Mouse (Mus musculus): Measurements from ENCODE around the gene Gm8947. TPM values are rescaled to one million over a fixed set of nuclear protein-coding genes. Genes with fewer than 3 reads are reported as not detected.

The Gm8947 gene
- total and polyA plus RNA-seq, 2 experiments from 2014 or later = 0.10 TPM; not detected in 1

DNA sequence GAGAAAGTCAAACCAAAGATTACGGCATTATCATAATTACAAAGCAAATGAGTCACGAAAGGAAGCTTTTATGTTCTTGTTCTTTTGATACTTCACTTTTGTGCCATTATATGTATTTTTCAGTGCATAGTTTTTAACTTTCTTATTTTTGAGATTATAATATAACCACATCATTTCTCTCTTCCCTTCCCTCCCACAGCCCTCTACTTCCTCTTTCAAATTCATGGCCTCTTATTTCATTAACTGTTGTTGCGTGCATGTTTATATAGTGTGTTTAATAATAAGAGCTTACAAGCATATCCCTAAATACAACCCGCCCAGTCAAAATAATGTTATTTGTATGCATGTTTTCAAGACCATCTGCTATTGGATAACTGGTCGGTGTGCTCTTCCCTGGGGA is 26.9 kb downstream of the Gm8947 start:
- H3K4me3 ChIP-seq (ENCODE audit: low read depth, low read length) = no peak overlapping the region
- H3K4me2 ChIP-seq (ENCODE audit: low read depth, low read length) = no peak overlapping the region
- no peaks in the 10 kb centered on the region for H3K4me1 ChIP-seq (ENCODE audit: control insufficient read depth, insufficient read depth)
- 97% methylated on average over 5 of the region's 5 CpGs for WGBS
- H3K27me3 ChIP-seq (ENCODE audit: control insufficient read depth, insufficient read depth, low read length) = no peaks in the 10 kb centered on the region
- no peak overlapping the region for H3K9ac ChIP-seq (replicated peaks; ENCODE audit: low read depth, low read length)
- no peak overlapping the region for H3K27ac ChIP-seq (ENCODE audit: low read depth)
- DNase-seq (ENCODE audit: low spot score) = no peak
- H3K9me3 ChIP-seq (replicated peaks; ENCODE audit: control insufficient read depth, low read length) = no peaks in the 10 kb centered on the region
- no peak for TF ChIP-seq EP300 (IDR thresholded peaks at IDR 0.05; ENCODE audit: low read depth)
- no peak for TF ChIP-seq CTCF (IDR thresholded peaks at IDR 0.05; ENCODE audit: low read depth)
- H3K36me3 ChIP-seq (replicated peaks; ENCODE audit: control insufficient read depth, insufficient read depth, low read length) = no peaks in the 10 kb centered on the region
- no peak for ATAC-seq (ENCODE audit: insufficient read depth, low read depth)

DNA sequence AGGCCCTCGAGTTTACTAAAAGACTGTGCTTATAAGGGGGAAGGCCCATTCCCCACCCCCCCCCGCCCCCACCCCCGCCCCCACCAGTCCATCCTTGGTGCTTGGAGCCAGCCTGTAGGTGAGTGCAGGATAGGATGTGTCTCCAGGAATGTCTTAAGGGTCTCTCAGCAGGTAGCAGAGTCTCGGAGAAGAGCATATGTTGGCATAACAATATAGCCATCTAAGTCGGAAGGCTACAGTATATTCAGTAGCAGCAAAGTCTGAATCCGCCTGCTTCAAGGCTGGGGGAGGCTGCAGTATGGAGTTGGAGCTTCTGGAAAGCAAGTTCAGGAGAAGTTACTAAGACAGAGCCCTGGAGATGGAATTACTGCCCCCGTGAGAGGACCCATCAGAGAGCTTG is 27.9 kb downstream of the Gm8947 start:
- H3K36me3 ChIP-seq (replicated peaks; ENCODE audit: control insufficient read depth, insufficient read depth, low read length) = no peaks in the 10 kb centered on the region
- no peak overlapping the region for H3K4me3 ChIP-seq (ENCODE audit: low read depth, low read length)
- no peak overlapping the region for H3K27ac ChIP-seq (ENCODE audit: low read depth)
- no peaks in the 10 kb centered on the region for H3K9me3 ChIP-seq (replicated peaks; ENCODE audit: control insufficient read depth, low read length)
- no peak overlapping the region for H3K9ac ChIP-seq (replicated peaks; ENCODE audit: low read depth, low read length)
- WGBS = 77% methylated on average over 7 of the region's 7 CpGs
- no peak for TF ChIP-seq CTCF (IDR thresholded peaks at IDR 0.05; ENCODE audit: low read depth)
- no peak for TF ChIP-seq EP300 (IDR thresholded peaks at IDR 0.05; ENCODE audit: low read depth)
- ATAC-seq (ENCODE audit: insufficient read depth, low read depth) (no peak), DNase-seq (ENCODE audit: low spot score) (no peak)
- no peaks in the 10 kb centered on the region for H3K27me3 ChIP-seq (ENCODE audit: control insufficient read depth, insufficient read depth, low read length)
- no peaks in the 10 kb centered on the region for H3K4me1 ChIP-seq (ENCODE audit: control insufficient read depth, insufficient read depth)
- no peak overlapping the region for H3K4me2 ChIP-seq (ENCODE audit: low read depth, low read length)

DNA sequence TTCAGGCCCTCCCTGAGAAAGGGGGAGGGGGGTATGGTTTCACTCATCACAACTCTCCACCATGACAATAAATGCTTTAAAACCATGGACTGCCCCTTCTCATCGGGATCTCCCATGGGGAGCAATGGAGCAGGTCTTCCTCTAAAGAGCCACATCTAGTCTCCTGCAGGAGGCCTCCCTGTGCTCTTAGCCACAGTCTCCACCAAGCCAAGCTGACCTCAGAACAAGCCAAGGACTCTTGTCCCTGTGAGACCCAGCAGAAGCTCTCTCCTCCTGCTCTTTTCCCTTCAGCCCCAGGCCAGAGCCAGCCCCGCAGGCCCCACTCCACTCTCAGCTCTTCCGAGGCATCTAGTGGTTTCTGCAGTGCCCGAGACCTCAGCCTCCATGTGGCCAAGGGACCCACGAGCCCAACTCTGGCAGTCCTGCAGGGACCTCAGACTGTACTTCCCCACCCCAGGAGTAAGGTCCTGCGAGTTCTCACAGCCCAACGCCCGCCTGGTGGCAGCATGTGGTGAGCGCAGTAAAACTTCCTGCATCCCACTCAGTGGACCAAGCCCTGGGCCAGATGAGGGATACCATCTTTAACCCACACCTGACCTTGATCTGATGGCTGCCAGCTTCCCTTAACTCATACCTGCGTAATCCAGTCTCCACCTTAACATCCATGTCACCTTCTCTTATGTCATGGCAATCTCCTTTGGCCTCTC is 30.5 kb downstream of the Gm8947 start:
- TF ChIP-seq CTCF (IDR thresholded peaks at IDR 0.05; ENCODE audit: low read depth) (no peak), EP300 (IDR thresholded peaks at IDR 0.05; ENCODE audit: low read depth) (no peak)
- WGBS = 83% methylated on average over 10 of the region's 10 CpGs
- Histone ChIP-seq H3K4me2 (ENCODE audit: low read depth, low read length) (no peak overlapping the region), H3K9me3 (replicated peaks; ENCODE audit: control insufficient read depth, low read length) (no peaks in the 10 kb centered on the region), H3K27ac (ENCODE audit: low read depth) (no peak overlapping the region), H3K36me3 (replicated peaks; ENCODE audit: control insufficient read depth, insufficient read depth, low read length) (no peaks in the 10 kb centered on the region), H3K4me1 (ENCODE audit: control insufficient read depth, insufficient read depth) (no peaks in the 10 kb centered on the region), H3K4me3 (ENCODE audit: low read depth, low read length) (no peak overlapping the region), H3K27me3 (ENCODE audit: control insufficient read depth, insufficient read depth, low read length) (no peaks in the 10 kb centered on the region), H3K9ac (replicated peaks; ENCODE audit: low read depth, low read length) (no peak overlapping the region)
- DNase-seq (ENCODE audit: low spot score) (no peak), ATAC-seq (ENCODE audit: insufficient read depth, low read depth) (no peak)

DNA sequence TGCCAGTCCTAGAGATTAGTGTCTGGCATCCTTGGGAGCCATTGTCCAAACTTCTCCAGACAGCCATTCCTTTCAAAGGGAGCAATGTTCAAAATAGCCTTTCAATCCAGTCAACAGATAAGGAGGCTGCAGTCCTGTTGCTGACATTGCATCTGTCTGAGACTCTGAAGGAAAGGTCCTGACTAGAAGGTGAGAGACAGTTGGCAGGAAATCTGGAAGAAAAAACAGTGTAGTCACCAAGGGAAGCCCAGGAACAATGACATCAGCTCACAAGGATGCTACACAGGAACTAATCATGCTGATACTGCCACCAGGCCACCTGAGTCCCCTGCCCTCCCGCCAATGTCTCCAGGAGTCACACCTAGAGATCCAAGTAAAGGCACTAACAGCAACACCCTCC is 31.2 kb downstream of the Gm8947 start:
- Histone ChIP-seq H3K27me3 (ENCODE audit: control insufficient read depth, insufficient read depth, low read length) (no peaks in the 10 kb centered on the region), H3K9me3 (replicated peaks; ENCODE audit: control insufficient read depth, low read length) (no peaks in the 10 kb centered on the region), H3K9ac (replicated peaks; ENCODE audit: low read depth, low read length) (no peak overlapping the region), H3K4me1 (ENCODE audit: control insufficient read depth, insufficient read depth) (no peaks in the 10 kb centered on the region), H3K36me3 (replicated peaks; ENCODE audit: control insufficient read depth, insufficient read depth, low read length) (no peaks in the 10 kb centered on the region), H3K4me3 (ENCODE audit: low read depth, low read length) (no peak overlapping the region), H3K4me2 (ENCODE audit: low read depth, low read length) (no peak overlapping the region), H3K27ac (ENCODE audit: low read depth) (no peak overlapping the region)
- no peak for DNase-seq (ENCODE audit: low spot score)
- WGBS = 33% methylated on average over 1 of the region's 1 CpGs
- ATAC-seq (ENCODE audit: insufficient read depth, low read depth) = no peak
- TF ChIP-seq EP300 (IDR thresholded peaks at IDR 0.05; ENCODE audit: low read depth) (no peak), CTCF (IDR thresholded peaks at IDR 0.05; ENCODE audit: low read depth) (no peak)

DNA sequence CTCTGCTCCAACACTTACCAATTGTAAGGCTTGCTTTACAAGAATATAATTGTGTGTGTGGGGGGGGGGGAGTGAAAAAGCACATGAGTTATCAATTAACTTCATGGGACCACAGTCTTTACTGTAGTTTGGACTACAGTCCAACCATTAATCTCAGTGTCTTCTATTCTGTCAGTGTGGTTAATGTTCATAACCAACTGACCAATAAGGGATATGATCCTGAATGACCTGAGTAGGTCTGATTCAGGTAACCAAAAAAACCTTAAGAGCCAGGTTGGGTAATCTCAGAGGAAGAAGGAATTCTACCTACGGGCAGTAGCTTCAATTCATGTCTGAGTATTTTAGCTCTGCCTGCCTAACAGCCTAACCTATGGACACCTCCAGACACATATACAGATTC is 32.4 kb downstream of the Gm8947 start:
- H3K9me3 ChIP-seq (replicated peaks; ENCODE audit: control insufficient read depth, low read length) = no peaks in the 10 kb centered on the region
- 96% methylated on average over 1 of the region's 1 CpGs for WGBS
- H3K4me3 ChIP-seq (ENCODE audit: low read depth, low read length) = no peak overlapping the region
- no peak for ATAC-seq (ENCODE audit: insufficient read depth, low read depth)
- no peak overlapping the region for H3K9ac ChIP-seq (replicated peaks; ENCODE audit: low read depth, low read length)
- no peaks in the 10 kb centered on the region for H3K36me3 ChIP-seq (replicated peaks; ENCODE audit: control insufficient read depth, insufficient read depth, low read length)
- no peaks in the 10 kb centered on the region for H3K4me1 ChIP-seq (ENCODE audit: control insufficient read depth, insufficient read depth)
- H3K27ac ChIP-seq (ENCODE audit: low read depth) = no peak overlapping the region
- TF ChIP-seq EP300 (IDR thresholded peaks at IDR 0.05; ENCODE audit: low read depth) (no peak), CTCF (IDR thresholded peaks at IDR 0.05; ENCODE audit: low read depth) (no peak)
- no peaks in the 10 kb centered on the region for H3K27me3 ChIP-seq (ENCODE audit: control insufficient read depth, insufficient read depth, low read length)
- DNase-seq (ENCODE audit: low spot score) = no peak
- H3K4me2 ChIP-seq (ENCODE audit: low read depth, low read length) = no peak overlapping the region

DNA sequence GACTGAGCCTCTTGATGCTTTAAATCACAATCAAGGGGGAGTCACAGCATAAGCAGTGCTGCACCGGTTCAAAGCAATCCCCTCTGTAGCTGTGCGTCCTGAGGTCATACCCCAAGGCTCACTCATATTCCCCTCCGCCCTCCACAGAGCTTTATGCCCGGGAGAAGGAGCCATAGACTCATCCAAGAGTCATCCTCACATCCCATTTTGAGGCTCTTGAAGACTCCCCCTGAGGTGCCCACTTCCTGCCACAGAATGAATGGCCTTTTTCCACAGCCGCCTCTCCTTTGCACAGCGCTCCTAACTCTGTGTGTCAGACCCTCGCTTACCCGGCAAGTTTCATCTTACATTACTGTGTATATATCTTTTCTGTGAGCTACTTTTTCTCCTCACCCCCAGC is 35.3 kb downstream of the Gm8947 start:
- H3K9me3 ChIP-seq (replicated peaks; ENCODE audit: control insufficient read depth, low read length) = no peaks in the 10 kb centered on the region
- H3K9ac ChIP-seq (replicated peaks; ENCODE audit: low read depth, low read length) = no peak overlapping the region
- TF ChIP-seq EP300 (IDR thresholded peaks at IDR 0.05; ENCODE audit: low read depth) (no peak), CTCF (IDR thresholded peaks at IDR 0.05; ENCODE audit: low read depth) (no peak)
- H3K4me1 ChIP-seq (ENCODE audit: control insufficient read depth, insufficient read depth) = no peaks in the 10 kb centered on the region
- WGBS = 74% methylated on average over 8 of the region's 8 CpGs
- DNase-seq (ENCODE audit: low spot score) (no peak), ATAC-seq (ENCODE audit: insufficient read depth, low read depth) (no peak)
- H3K4me2 ChIP-seq (ENCODE audit: low read depth, low read length) = no peak overlapping the region
- no peaks in the 10 kb centered on the region for H3K27me3 ChIP-seq (ENCODE audit: control insufficient read depth, insufficient read depth, low read length)
- H3K27ac ChIP-seq (ENCODE audit: low read depth) = no peak overlapping the region
- H3K36me3 ChIP-seq (replicated peaks; ENCODE audit: control insufficient read depth, insufficient read depth, low read length) = no peaks in the 10 kb centered on the region
- H3K4me3 ChIP-seq (ENCODE audit: low read depth, low read length) = no peak overlapping the region

Measured in heart, postnatal 0 days (tissue).